Mouse (Mus musculus): ENCODE results near the gene Casz1. TPM values are rescaled to one million over a fixed set of nuclear protein-coding genes. Genes with fewer than 3 reads are reported as not detected.

Gene Casz1
- polyA plus RNA-seq, 1 experiment: 21.0 TPM

DNA sequence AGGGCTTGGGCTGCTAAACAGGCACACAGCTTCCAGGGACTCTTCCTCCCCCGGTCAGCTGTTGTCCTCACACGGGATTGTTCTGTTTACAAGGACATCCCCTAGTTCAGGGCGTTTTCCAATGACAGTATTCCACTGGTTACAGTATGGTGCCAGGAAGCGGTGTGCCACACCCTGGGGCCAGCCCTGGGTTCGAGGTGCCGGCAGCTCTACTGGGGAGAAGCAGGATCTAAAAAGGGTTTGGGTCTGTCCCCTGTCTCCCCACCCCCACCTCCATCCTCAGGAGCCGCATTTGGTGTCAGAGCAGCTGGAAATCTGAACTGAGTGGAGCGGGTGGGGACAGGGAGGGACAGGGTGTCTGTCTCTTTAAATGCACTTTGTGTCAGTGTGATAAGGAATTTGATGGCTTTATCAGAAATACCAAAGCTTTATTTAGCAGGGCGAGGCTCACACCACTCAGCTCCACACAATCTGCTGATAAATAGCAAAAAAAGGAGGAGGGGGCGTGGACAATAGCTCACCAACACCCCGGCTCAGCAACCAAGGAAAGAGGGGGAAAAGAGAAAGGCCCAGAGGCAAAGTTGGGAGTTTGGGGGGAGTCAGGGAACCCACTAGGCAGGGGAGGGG is 74.9 kb downstream of the Casz1 start:
- no peak for DNase-seq (ENCODE audit: low spot score)

DNA sequence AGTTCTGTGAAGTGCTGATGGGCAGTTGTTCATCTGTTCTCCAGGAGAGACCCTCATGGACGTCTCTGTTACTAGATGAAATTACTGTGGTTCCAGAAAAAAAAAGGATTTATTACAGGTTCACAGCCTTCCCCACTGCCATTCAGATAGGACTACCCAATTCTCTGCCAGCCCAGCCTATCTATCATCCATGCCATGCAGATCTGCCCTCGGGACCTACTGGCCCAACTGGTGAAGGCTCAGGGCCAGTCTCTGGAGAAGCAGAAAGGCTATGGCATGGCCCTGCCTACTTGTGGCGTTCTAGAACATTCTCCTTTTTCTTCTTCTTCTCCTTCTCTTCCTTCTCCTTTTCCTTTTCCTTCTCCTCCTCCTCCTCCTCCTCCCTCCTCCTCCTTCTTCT is 75.4 kb downstream of the Casz1 start:
- no peak for DNase-seq (ENCODE audit: low spot score)

DNA sequence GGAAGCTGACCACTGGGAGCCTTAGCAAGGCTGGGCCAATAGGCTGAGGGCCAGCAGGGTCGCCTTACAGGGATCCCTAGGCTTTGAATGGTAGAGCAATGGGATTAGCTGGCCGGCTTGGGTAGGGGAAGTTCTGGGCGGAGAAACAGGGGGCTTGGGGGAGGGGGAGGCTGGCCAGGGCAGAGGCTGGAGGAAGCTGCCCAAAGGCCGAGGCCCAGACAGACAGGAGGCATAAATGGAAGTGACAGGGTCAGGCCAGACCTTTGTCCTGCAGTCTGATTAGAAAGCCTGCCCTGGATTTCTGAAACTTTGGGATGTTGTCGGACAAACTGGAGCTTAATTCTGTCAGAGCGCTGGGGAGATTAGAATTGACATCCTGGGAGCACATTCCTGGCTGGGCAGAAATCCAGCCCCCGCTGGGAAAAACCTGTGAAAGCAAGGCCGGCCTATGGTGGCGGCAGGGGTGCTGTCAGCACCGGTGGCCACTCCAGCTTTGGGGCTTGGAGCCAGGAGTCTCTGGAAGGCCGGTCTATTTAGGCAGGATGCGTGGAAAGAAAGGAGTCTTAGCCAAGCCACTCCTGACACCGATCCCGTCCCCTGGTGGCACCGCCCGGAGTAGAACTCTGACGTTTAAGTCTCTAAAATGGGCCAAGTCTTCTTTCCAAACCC is 76.9 kb downstream of the Casz1 start:
- no peak for DNase-seq (ENCODE audit: low spot score)

DNA sequence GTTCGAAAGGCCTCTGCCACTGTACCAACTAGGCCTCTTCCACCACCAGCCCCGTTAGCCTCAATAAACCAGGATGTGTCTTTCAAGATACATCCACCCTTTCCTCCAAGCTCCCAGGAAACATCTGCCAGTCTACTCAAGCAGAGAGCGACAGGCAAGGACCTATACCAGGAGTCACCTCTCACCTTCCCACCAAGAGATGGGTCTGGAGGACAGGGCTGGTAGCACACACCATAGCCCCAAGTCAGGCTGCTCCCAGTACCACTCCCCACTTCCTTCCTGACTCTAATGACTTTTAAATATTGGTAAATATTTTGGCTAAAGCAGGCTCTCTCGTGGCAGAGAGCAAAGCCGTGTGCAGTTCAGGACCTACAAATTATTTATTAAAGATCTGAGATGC is 77.6 kb downstream of the Casz1 start:
- DNase-seq (ENCODE audit: low spot score): no peak

DNA sequence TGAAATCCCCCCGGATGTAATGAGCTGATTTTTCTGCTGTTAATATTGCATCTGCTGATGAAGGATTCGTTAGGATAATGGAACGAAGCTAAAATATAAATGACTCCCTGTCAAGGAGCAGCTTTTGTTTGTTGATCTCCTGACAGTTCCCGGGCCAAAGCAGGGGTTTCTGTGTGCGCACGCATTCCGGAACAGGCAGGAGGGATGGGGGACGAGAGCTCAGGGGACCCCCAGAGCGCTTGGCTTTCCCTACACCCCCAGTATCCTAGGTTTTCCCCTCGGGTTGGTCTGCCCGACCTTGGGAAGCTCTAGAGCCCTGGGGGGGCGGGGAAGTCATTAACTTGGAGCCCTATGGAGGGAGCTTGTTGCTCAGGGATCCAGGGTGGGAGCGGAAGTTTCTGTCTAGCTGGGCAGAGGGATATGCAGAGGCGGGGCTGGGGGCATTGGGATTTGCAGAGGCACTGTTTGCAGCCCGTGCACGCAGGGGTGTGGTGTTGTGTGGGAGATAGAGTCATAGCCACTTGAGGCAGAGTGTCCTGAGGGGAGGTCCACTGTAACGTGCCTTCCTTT is 78.2 kb downstream of the Casz1 start:
- DNase-seq (ENCODE audit: low spot score): no peak

DNA sequence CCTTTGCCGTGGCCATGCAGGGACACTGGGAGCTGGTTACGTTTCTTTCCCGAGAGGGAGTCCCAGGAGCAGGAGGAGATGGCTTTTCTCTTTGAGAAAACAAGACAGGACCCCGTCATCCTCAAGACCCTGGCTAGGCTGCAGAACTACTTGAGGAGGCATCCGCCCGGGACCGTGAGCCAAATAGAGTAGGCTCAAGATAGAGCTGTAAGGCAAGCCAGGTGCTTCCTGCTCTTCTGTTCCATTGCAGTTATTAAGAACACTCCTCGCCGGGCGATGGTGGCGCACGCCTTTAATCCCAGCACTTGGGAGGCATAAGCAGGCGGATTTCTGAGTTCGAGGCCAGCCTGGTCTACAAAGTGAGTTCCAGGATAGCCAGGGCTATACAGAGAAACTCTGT is 80.4 kb downstream of the Casz1 start:
- DNase-seq (ENCODE audit: low spot score): no peak

DNA sequence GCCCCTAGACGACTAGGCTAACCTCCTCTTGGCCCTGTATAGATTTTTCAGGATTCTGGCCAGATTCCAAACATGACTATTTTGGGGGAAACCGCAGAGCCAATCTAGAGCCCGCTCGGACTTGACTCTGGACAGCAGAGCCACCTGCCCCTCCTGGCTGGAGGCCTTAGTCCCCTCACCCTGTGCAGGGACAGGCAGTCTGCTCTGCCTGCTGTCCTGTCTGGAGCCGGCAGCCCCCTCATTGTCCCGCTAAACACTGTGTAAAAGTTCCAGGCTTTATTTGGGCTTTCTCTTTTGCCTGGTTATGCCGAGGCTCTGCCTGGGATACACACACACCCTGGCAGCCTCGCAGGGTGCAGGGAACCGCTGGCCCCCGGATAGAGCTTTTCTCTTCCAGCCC is 81.2 kb downstream of the Casz1 start:
- no peak for DNase-seq (ENCODE audit: low spot score)

DNA sequence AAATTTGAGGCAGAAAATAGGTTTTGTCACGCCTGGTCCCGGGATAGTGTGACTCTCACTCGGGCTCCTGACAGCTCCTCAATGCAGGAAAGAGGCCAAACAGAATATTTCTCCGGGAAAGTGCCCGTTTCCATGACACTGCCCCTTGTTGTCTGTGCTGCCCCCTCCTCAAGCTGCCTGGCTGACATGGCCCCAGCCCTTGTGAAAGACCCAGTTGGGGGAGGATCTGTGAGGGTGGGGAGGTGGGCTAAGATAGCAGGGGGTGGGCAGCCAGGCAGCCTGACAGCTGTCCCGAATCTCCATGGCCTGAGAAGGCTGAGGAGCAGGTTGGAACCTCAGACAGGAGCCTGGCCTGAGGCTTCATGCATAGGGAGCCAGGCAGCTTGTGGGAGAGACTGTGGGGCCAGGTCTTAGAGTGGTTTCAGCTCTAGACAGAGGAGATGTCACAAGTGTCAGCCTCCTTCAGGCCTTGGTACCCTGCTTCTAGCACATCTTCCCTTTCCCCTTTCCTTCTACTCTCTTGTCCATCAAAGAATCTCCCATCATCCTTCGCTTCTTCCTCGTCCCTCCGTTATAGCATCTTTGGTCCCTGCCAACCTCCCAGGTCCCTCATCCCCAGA is 81.8 kb downstream of the Casz1 start:
- DNase-seq (ENCODE audit: low spot score): no peak

DNA sequence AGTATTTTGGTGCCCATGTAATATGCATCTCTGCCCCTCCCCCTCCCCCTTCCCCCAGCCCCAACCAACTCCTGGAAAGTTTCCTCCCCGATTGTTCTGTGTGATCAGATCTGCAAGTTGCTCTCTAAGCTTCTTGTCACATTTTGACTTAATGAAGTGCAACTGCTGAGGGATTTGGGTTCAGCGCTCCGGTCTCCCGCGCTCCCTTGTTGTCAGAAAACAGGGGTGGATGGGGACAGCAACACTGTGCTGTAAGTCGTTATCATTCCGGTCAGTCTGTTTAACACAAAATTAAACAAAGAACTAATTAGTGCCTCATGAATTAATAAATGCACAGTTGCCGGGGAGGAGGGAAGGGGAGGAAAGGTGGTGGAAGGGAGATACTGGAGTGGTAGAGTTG is 84.0 kb downstream of the Casz1 start:
- DNase-seq (ENCODE audit: low spot score): no peak

DNA sequence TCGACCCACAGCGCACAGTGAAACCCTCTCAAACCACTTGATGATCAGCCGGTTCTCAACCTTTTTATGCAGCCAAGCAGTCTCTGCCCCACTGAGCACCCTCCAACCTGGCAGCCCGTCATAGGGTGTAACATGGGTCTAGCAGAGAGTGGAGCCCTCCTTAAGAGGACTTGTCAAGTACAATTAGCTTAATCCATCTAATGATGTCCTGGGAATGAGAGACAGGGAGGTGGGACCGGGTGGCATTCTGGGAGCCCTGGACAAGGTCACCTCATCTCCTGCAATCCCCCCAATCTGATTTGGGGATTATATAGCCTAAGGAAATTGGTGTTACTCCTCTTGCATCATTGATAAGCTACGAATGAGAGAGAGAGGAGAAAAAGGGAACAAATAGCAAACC is 84.8 kb downstream of the Casz1 start:
- no peak for DNase-seq (ENCODE audit: low spot score)

DNA sequence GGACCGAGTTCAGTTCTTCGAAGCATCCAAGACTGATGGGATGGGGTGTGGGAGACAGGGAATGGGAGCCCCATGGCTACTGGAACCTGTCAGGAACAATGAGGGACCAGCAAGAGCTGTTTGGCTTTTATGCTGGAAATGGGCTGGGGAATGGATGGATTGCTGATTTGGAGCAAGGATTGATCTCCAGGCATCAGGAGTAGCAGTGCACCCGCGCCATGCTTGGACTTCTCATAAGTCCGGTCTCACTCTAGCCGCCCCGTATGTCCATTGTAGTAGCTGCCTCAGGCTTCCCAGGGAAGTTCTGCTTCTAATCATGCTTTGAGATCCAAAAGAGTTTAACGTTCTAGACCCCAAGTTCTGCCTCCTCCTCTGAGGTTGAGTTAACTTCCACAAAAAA is 86.2 kb downstream of the Casz1 start:
- DNase-seq (ENCODE audit: low spot score): no peak

DNA sequence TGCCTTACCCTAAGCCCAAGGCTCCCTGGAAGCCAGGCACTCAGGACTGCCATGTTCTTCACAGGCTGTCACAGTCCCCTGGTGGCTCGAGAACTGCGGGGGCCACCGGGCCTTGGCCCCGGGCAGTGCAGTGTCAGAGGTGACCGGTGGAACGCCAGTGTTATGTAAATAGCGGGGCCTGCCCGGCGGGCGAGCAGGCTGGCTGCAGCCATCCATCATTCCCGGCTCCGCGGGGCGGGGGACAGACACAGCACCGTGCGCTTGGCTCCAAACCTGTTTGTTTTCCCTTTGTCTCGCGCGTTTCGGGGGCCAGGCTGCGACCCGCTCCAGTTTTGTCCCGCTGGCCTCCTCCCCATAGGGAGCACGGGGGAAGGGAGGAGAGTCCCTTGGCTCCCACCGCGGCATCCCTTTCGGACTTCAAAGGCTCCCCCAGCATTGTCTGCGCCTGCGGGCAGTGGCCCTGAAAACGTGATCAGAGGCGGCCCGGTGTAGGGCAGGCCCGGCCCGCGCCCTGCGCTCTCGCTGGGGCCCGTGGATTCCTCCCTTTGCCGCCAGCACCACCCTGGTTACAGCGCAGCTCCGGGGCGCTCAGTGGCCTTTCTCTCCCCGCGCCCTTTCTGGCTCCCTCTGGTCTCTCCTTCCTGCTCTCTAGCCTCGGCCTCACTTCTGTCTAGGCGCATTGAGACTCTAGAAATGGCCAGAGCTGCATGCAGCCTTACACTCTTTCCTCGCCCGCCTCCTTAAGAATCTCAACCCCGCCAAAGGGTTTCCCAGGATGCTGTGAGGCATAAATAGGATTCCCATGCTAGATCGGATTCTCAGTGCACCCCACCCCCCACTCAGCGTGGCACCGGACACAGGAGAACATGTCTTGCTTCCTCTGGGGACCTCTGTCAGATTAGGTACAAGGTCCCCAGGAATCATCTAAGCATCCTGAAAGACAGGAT is 86.9 kb downstream of the Casz1 start:
- DNase-seq (ENCODE audit: low spot score): no peak

DNA sequence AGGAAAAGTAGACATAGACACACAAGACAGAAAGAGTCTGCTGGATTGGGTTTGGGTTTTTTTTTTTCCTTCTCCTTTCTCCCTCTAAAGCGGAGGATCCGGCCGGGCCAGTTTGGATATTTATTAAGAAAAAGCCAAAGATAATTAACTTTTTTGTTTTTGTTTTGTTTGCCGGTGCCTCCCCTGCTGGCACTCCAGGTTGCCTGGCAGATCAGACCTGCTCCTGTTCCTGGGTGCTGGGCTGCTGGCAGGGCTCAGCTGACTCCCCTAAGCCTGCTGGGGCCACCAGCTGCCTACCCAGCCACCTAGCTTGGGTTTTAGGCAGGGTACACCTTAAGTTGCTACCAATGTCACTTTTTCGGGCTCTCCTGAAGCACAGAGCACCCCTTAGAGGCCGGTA is 91.9 kb downstream of the Casz1 start:
- DNase-seq (ENCODE audit: low spot score): no peak

DNA sequence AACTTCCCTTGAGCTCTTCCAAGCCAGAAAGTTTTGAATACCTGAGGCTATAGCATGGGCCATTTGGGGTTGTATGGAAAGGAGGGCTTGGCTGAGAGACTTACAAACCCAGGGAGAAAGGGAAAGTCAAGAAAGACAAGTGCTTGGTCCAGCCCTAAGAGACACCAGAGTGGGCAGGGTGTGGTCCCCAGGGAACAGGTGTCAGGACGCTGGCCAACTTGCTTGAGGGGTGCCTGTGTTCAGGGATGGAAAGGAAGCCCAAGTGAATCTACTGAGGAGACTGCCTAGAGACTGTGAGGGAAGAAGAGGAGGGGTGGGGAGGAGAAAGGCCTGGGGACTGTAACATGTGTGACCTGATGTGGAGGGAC is 95.7 kb downstream of the Casz1 start:
- DNase-seq (ENCODE audit: low spot score): no peak

DNA sequence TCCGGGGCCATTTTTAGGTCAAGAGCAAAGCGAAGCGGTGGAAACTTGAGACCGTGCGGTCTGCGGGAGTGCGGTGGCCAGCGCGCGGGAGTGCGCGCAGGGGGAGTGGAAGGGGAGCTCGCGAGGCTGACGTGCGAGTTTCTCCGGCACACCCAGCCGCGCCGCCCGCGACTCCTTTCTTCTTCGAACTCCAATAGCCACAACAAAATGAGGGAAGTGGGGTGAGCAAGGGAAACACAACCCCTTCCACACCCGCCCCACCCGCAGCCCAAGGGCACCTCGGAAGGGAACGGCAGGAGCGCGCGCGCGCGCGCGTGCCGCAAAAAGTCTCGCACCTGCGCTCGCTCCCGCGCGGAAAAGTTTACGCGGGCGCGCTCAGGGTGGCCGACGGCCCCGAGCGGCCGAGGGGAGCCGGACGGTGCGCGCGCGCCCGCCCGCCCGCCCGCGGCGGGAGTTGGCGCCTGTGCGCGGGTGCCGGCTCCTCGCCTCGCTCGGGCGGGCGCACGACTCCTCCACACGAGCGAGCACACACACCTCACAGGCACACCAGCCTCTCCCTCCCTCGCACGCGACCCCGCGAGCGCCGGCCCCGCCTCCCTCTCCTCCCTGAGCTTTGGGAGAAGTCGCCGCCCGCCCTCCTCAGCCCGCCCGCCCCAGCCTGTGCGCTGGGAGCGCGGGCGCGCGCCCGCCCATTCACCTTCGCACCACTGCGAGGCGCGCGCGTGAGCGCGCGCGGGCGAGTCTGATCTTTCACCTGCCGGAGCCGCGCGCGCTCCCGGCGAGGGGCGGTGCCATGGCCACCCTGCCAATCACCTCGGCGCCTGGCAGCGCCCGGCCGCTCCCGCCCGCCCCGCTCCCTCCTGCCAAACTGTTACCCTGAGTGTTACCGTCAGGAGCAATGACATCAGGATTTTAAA is 96.3 kb downstream of the Casz1 start:
- peak; percentile 69 for DNase-seq (ENCODE audit: low spot score)

DNA sequence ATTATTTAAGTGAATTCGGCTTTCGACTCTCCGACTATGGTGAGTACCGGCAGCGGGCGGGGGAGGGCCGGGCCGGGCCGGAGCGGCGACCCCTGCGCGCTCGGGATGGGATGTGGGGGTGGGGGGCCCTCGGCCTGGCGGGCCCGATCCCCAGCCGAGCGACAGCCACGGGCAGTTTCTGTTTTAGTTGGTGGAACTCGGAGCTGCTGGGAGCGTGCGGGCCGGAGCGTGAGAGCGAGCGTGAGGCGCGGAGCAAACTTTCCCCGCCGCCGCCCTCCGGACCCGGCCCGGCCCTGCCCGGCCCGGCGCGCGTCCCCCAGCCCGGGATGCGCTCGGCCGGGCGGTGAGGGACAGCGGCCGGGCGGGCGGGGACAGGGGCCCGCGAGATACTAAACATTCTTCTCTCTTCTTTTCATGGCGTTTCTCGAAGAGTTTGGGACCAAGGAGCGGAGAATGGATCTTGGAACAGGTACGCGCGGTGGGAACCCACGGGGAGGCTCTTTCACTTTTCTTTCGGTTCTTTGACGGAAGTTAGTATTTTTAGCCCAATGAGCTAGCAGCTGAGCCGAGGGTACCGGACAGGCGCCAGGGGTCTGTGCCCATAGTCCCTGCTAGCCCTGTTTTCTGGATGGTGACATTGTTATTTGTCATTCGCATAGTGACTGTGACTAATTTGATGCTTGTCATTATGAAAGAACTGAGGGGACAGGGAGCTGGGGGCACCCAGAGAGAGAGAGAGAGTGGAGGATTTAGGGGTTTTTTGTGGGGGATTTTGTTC is 97.2 kb downstream of the Casz1 start:
- DNase-seq (ENCODE audit: low spot score): no peak

DNA sequence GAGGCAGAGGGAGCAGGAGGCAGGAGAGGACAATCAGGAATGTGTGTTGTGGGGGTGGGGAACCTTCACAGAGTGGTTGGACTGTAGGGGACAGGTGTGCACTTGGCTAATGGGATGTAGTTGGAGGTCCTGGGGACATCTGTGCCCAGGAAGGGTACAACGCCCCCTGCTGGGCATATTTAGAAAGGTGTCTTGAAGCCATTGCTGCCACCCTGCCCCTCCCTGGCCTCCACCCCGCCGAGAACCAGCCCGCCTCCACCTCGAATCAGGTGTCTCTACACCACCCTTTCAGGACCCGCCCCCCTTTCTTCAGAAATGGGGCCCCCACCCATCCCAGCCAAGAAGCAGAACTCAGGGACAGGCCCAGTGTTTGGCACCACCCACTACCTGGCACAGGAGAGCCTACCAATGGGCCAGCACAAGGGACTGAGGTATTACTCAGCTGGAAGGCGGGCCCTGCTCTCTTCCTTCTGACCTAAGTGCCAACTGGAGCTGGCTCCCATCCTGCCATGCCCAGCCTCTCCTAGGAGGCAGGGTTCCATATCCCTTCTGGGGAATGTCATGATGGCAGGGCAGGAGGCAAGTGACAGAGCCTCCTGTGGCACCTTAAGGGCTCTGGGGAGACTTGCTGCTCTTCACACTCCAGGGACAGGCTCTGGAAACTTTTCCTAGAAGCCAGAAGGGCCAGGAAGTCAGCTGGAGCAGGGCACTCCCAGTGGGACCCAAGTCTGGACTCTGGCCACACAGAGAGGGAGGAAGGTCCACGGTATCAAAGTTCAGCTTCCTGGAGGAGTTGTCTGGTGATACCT is 98.9 kb downstream of the Casz1 start:
- peak; percentile 62 for DNase-seq (ENCODE audit: low spot score)

DNA sequence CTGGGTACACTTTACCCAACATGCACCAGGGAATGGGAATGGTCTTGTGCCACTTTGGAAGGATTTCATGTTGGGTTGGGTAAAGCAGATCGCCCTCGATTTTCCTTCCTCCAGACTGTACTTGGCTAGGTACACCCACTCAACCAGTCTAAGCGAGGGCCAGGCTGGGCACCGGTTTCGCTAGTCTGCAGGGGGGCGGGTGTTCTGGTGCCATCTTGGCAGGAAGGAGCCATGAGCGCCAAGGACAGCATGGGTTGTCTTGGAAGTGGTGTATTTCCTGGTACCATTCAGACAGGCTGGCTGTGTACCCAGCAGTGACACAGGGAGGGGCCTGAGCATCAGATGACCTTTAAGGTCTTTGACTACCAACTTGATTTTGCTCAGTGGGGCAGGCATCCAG is 101.1 kb downstream of the Casz1 start:
- no peak for DNase-seq (ENCODE audit: low spot score)

DNA sequence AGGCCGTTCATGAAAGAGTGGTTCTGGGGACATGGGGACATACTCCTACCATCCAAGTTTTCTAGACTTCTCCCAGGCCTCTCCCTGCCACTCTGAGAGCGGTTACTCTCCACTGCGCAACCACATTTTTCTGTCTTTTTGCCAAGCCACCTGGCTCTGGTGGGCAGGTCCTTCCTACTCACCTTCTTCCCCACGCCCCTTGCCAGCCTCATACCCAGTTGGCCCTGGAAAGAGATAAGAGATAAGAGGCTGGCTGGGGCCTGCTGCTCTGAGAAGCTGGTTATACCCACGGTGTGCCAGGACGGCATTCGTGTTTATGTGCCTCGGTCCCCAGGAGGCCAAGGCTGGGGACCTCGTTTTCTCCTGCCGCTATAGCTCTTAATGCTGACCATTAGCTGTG is 102.6 kb downstream of the Casz1 start:
- no peak for DNase-seq (ENCODE audit: low spot score)
